Mouse (Mus musculus) sigmoid colon, adult 10 weeks (tissue): Measurements from ENCODE around the gene Olfr77. TPM values are rescaled to one million over a fixed set of nuclear protein-coding genes. Genes with fewer than 3 reads are reported as not detected.

Experiments used
- polyA plus RNA-seq: library from polyadenylated mRNA; stranded (reverse); fragments of 350-450 nt; fragmentation: Illumina TruSeq; extraction: RNeasy Lipid Tissue Mini Kit (QIAGEN cat#74804); gene quantifications from one replicate; pipeline ENCODE4 v1.2.3, GENCODE M21; 2014; ENCODE audit warnings: low read depth, low replicate concordance

The Olfr77 gene
- not detected for polyA plus RNA-seq

DNA sequence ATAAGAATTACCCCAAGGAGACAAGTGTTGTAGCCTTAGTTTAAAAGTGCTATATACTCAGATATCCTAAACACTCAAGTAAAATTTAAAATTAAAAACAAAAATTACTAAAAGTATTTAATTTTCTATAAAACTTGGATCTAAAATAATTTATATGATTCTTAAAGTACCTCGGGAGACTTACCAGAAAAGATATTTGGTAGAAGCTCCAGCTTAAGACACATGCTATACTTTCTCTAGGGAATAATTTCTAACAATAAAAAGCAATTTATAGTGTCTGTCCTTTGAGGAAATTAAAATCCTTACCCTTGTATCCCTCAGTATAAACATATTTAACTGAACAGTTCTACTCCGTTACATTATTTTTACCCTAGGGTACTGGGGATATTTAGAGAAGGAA, at the start of gene Olfr77:
Gene Olfr77, plus strand, starts transcription at position 301 of the 400 bp plus-strand sequence.

DNA sequence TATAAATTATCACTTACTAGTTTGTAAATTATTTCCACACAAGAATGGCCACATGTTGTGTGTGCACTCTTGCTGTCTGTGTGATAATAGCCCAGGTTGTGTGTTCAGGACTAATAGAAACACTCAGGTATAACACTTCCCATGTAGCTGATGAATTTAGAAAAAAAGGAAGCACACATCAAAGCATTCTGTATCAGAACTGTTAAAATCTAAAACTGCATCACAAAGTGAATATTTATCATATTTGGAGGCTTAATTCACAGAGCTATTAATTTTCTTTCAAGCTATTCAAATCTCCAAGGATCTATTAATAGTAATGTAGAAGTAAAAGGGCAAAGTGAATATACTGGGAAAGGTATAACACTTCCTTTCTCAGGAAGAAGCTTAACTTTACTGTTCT, 28.8 kb upstream of the Olfr77 start, which contains the start of gene Olfr862:
Gene Olfr862, minus strand, starts transcription at position 101 of the 400 bp plus-strand sequence.

Other genes with a start within 250 kb of the Olfr77 start
- gene Olfr857, start 207.4 kb upstream of the Olfr77 start, polyA plus RNA-seq = not detected
- not detected for gene Olfr58, start 136.6 kb upstream of the Olfr77 start, polyA plus RNA-seq
- gene Olfr859, start 112.0 kb upstream of the Olfr77 start, polyA plus RNA-seq = not detected
- not detected for gene Olfr860, start 67.1 kb upstream of the Olfr77 start, polyA plus RNA-seq
- not detected for gene Olfr862, start 28.9 kb upstream of the Olfr77 start, polyA plus RNA-seq
- gene Olfr866, start 111.2 kb downstream of the Olfr77 start, polyA plus RNA-seq = not detected
- not detected for gene Olfr867, start 140.7 kb downstream of the Olfr77 start, polyA plus RNA-seq
- gene Olfr868, start 181.8 kb downstream of the Olfr77 start, polyA plus RNA-seq = not detected
- gene Olfr869, start 212.1 kb downstream of the Olfr77 start, polyA plus RNA-seq = not detected